17 mouse cellular contexts compared by ENCODE assay signal in the genomic region with DNA sequence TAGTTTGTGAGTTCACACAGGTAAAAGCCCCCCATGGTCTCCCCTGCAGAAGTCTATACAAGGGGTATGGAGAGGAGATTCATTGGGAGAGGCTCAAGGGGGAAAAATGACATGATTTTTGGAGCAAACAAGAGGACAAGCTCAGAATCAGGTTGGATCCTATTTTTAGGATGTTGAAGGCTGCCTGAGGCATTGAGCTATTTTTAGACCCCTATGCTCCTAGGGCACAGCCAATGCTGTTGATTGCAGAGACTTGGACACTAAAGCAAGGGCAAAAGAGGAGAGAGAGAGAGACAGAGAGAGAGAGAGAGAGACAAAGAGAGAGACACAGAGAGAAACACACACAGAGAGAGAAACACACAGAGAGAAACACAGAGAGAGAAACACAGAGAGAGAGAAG.
DNase-seq lines count a peak whose midpoint lies in the region; ATAC-seq lines count a peak whose summit lies in the region.
"Had no signal": no experiment of that assay in that cellular context is flagged by ENCODE, and none has a peak within 500 bp of the region (broad histone marks: within the 10 kb centered on the region; RNA-seq: fewer than 3 reads in every experiment).

No protein-coding gene starts in this region.

- no peak overlapping the region for H3K4me3 ChIP-seq in kidney, embryonic 15.5 days (replicated peaks)
- H3K4me3 ChIP-seq in heart, embryonic 13.5 days = no peak overlapping the region
- H3K4me3 ChIP-seq in liver, embryonic 12.5 days = no peak overlapping the region
- H3K4me3 ChIP-seq: embryonic facial prominence, embryonic 10.5 days; hindbrain, embryonic 13.5 days; liver, embryonic 13.5 days had no signal

- 0 out of 2 replicates have a peak overlapping the region, but pooled peaks have one; percentile 3 for H3K27ac ChIP-seq in kidney, embryonic 15.5 days
- H3K27ac ChIP-seq in heart, embryonic 13.5 days (replicated peaks) = peak overlapping the region; percentile 96
- H3K27ac ChIP-seq in liver, embryonic 12.5 days = no peak overlapping the region
- H3K27ac ChIP-seq: embryonic facial prominence, embryonic 10.5 days; hindbrain, embryonic 13.5 days; liver, embryonic 13.5 days had no signal

- H3K9me3 ChIP-seq in kidney, embryonic 15.5 days (replicated peaks) = no peaks in the 10 kb centered on the region
- no peaks in the 10 kb centered on the region for H3K9me3 ChIP-seq in heart, embryonic 13.5 days
- H3K9me3 ChIP-seq in liver, embryonic 12.5 days (replicated peaks) = no peaks in the 10 kb centered on the region
- H3K9me3 ChIP-seq: embryonic facial prominence, embryonic 10.5 days; hindbrain, embryonic 13.5 days; liver, embryonic 13.5 days had no signal

- H3K27me3 ChIP-seq in kidney, embryonic 15.5 days = no peaks in the 10 kb centered on the region
- no peaks in the 10 kb centered on the region for H3K27me3 ChIP-seq in heart, embryonic 13.5 days (replicated peaks)
- no peaks in the 10 kb centered on the region for H3K27me3 ChIP-seq in liver, embryonic 12.5 days (replicated peaks)
- H3K27me3 ChIP-seq: CH12.LX; hindbrain, embryonic 13.5 days; liver, embryonic 13.5 days had no signal

- DNase-seq in cerebellum, adult 9-10 months = peak; percentile 6
- DNase-seq in cerebellum, postnatal 4 days (ENCODE audit: low spot score in 2 of 2) = no peak
- DNase-seq in kidney, adult 9 months = no peak
- DNase-seq in skeletal muscle tissue, adult 2 months (ENCODE audit: low read depth, low spot score) = peak; percentile 64
- no peak for DNase-seq in MN1 (ENCODE audit: low spot score)
- DNase-seq: cerebellum, postnatal 36 days; left cerebral cortex, postnatal 4 days; liver, embryonic 13.5 days; midbrain, embryonic 14.5 days; thymus, adult 18-20 months had no signal

- H3K36me3 ChIP-seq in kidney, embryonic 15.5 days = no peaks in the 10 kb centered on the region
- H3K36me3 ChIP-seq in heart, embryonic 13.5 days = no peaks in the 10 kb centered on the region
- H3K36me3 ChIP-seq in liver, embryonic 12.5 days = no peaks in the 10 kb centered on the region
- H3K36me3 ChIP-seq: embryonic facial prominence, embryonic 10.5 days; hindbrain, embryonic 13.5 days; liver, embryonic 13.5 days had no signal

- no peak overlapping the region for H3K4me2 ChIP-seq in kidney, embryonic 15.5 days
- H3K4me2 ChIP-seq in heart, embryonic 13.5 days = peak overlapping the region; percentile 31
- no peak overlapping the region for H3K4me2 ChIP-seq in liver, embryonic 12.5 days
- H3K4me2 ChIP-seq: hindbrain, embryonic 13.5 days; liver, embryonic 13.5 days had no signal

- ATAC-seq in kidney, embryonic 15.5 days (replicated peaks; ENCODE audit: low FRiP score) = no peak
- ATAC-seq in heart, embryonic 13.5 days (ENCODE audit: extremely low read depth, insufficient number of reproducible peaks, low FRiP score, low TSS enrichment) = no peak; the same call in 1 of the 2 replicates
- no peak for ATAC-seq in liver, embryonic 12.5 days
- ATAC-seq: forebrain, embryonic 14.5 days had no signal

- H3K9ac ChIP-seq in kidney, embryonic 15.5 days = no peak overlapping the region
- 0 out of 2 replicates have a peak overlapping the region, but pooled peaks have one; percentile 37 for H3K9ac ChIP-seq in heart, embryonic 13.5 days
- H3K9ac ChIP-seq in liver, embryonic 12.5 days = no peak overlapping the region
- H3K9ac ChIP-seq: hindbrain, embryonic 13.5 days; liver, embryonic 13.5 days had no signal

- H3K4me1 ChIP-seq in kidney, embryonic 15.5 days = no peaks in the 10 kb centered on the region
- H3K4me1 ChIP-seq in heart, embryonic 13.5 days = peaks cover 20% of the 10 kb centered on the region
- no peaks in the 10 kb centered on the region for H3K4me1 ChIP-seq in liver, embryonic 12.5 days
- H3K4me1 ChIP-seq: embryonic facial prominence, embryonic 10.5 days; hindbrain, embryonic 13.5 days; liver, embryonic 13.5 days had no signal

Comparison
In these comparisons a context has a peak if more than half of its experiments do, and no peak if none do; other contexts are left out.
1. DNase-seq: peak in cerebellum, adult 9-10 months (single experiment) and skeletal muscle tissue, adult 2 months (single experiment); none in cerebellum, postnatal 4 days (0 of 2), kidney, adult 9 months (single experiment) and MN1 (single experiment).